10 mouse cellular contexts compared by ENCODE assay signal in genomic region chr1:165192714-165193264, GRCm38 (mm10). TPM values are rescaled to one million over a fixed set of nuclear protein-coding genes. Genes with fewer than 3 reads are reported as not detected.
DNase-seq lines count a peak whose midpoint lies in the region; ATAC-seq and TF ChIP-seq lines count a peak whose summit lies in the region.
"Had no signal": no experiment of that assay in that cellular context is flagged by ENCODE, and none has a peak within 500 bp of the region (broad histone marks: within the 10 kb centered on the region; RNA-seq: fewer than 3 reads in every experiment).

No protein-coding gene starts in this region.

- H3K9me3 ChIP-seq in forebrain, embryonic 11.5 days (ENCODE audit: control insufficient read depth, low read length), result no peaks in the 10 kb centered on the region
- no peaks in the 10 kb centered on the region for H3K9me3 ChIP-seq in forebrain, embryonic 16.5 days (ENCODE audit: control insufficient read depth, low read length)
- no peaks in the 10 kb centered on the region for H3K9me3 ChIP-seq in lung, embryonic 14.5 days (ENCODE audit: low read depth, low read length)
- H3K9me3 ChIP-seq in hindbrain, embryonic 14.5 days (ENCODE audit: control insufficient read depth, low read length), result no peaks in the 10 kb centered on the region

- H3K9ac ChIP-seq in forebrain, embryonic 11.5 days (ENCODE audit: low read length), result no peak overlapping the region
- no peak overlapping the region for H3K9ac ChIP-seq in forebrain, embryonic 16.5 days (replicated peaks; ENCODE audit: low read depth, low read length)
- H3K9ac ChIP-seq in lung, embryonic 14.5 days, result peak overlapping the region; percentile 71; the same call in 1 of the 2 replicates
- H3K9ac ChIP-seq in hindbrain, embryonic 14.5 days, result no peak overlapping the region

- no peak for ATAC-seq in forebrain, embryonic 11.5 days (replicated peaks; ENCODE audit: low FRiP score)
- ATAC-seq in forebrain, embryonic 16.5 days, result no peak
- no peak for ATAC-seq in lung, embryonic 14.5 days (ENCODE audit: insufficient read depth)
- no peak for ATAC-seq in hindbrain, embryonic 14.5 days (ENCODE audit: low FRiP score)
- 0 out of 2 replicates have a peak, but pooled peaks have one; percentile 11 for ATAC-seq in megakaryocyte-erythroid progenitor cell, adult 5-6 weeks (replicated peaks; ENCODE audit: low FRiP score, low TSS enrichment, poor library complexity, severe bottlenecking)

- TF ChIP-seq CTCF in lung, embryonic 14.5 days (IDR thresholded peaks at IDR 0.05; ENCODE audit: low read depth), result no peak

- no peaks in the 10 kb centered on the region for H3K4me1 ChIP-seq in forebrain, embryonic 11.5 days (replicated peaks; ENCODE audit: control insufficient read depth, insufficient read depth, low read length)
- H3K4me1 ChIP-seq in forebrain, embryonic 16.5 days (replicated peaks; ENCODE audit: control insufficient read depth, insufficient read depth, low read length), result peaks cover 9% of the 10 kb centered on the region
- H3K4me1 ChIP-seq in lung, embryonic 14.5 days (ENCODE audit: insufficient read depth), result peaks cover 10% of the 10 kb centered on the region
- peaks cover 4% of the 10 kb centered on the region; the same call in 1 of the 2 replicates for H3K4me1 ChIP-seq in hindbrain, embryonic 14.5 days (replicated peaks; ENCODE audit: control insufficient read depth, insufficient read depth, low read length)

- WGBS in forebrain, embryonic 11.5 days, result 77% methylated on average over 10 of the region's 10 CpGs
- WGBS in forebrain, embryonic 16.5 days, result 81% methylated on average over 10 of the region's 10 CpGs
- 35% methylated on average over 10 of the region's 10 CpGs for WGBS in lung, embryonic 14.5 days
- 87% methylated on average over 10 of the region's 10 CpGs for WGBS in hindbrain, embryonic 14.5 days

- H3K27ac ChIP-seq in forebrain, embryonic 11.5 days (ENCODE audit: low read depth, low read length), result no peak overlapping the region
- no peak overlapping the region for H3K27ac ChIP-seq in forebrain, embryonic 16.5 days (ENCODE audit: low read length)
- no peak overlapping the region for H3K27ac ChIP-seq in lung, embryonic 14.5 days (ENCODE audit: low read depth)
- no peak overlapping the region for H3K27ac ChIP-seq in hindbrain, embryonic 14.5 days

- DNase-seq in forebrain, embryonic 11.5 days (ENCODE audit: low spot score), result peak; percentile 38
- no peak for DNase-seq in lung, embryonic 14.5 days
- DNase-seq in lung, postnatal 14 days, result no peak
- no peak for DNase-seq in hindbrain, embryonic 14.5 days (ENCODE audit: low spot score)
- no peak for DNase-seq in ovary, adult 18-20 months (ENCODE audit: low spot score)
- DNase-seq in spleen, postnatal 4 days (ENCODE audit: low spot score in 2 of 2), result no peak
- DNase-seq: right cerebral cortex, postnatal 25 days had no signal

- H3K36me3 ChIP-seq in forebrain, embryonic 11.5 days (ENCODE audit: control insufficient read depth, insufficient read depth, low read length), result no peaks in the 10 kb centered on the region
- H3K36me3 ChIP-seq in forebrain, embryonic 16.5 days (ENCODE audit: control insufficient read depth, insufficient read depth), result no peaks in the 10 kb centered on the region
- H3K36me3 ChIP-seq in lung, embryonic 14.5 days (ENCODE audit: insufficient read depth), result no peaks in the 10 kb centered on the region
- H3K36me3 ChIP-seq in hindbrain, embryonic 14.5 days (replicated peaks; ENCODE audit: control insufficient read depth, insufficient read depth), result no peaks in the 10 kb centered on the region

- H3K27me3 ChIP-seq in forebrain, embryonic 11.5 days (ENCODE audit: control insufficient read depth, insufficient read depth, low read length), result no peaks in the 10 kb centered on the region
- H3K27me3 ChIP-seq in forebrain, embryonic 16.5 days (replicated peaks; ENCODE audit: control insufficient read depth, insufficient read depth, low read length), result no peaks in the 10 kb centered on the region
- no peaks in the 10 kb centered on the region for H3K27me3 ChIP-seq in lung, embryonic 14.5 days (ENCODE audit: insufficient read depth, low read length)
- peaks cover 29% of the 10 kb centered on the region for H3K27me3 ChIP-seq in hindbrain, embryonic 14.5 days (ENCODE audit: control insufficient read depth, insufficient read depth, low read length)

- no peak overlapping the region; the same call in 1 of the 2 replicates for H3K4me2 ChIP-seq in forebrain, embryonic 11.5 days (ENCODE audit: low read depth, low read length, severe bottlenecking)
- H3K4me2 ChIP-seq in forebrain, embryonic 16.5 days (ENCODE audit: low read length), result no peak overlapping the region
- peak overlapping the region; percentile 90 for H3K4me2 ChIP-seq in lung, embryonic 14.5 days
- peak overlapping the region; percentile 86 for H3K4me2 ChIP-seq in hindbrain, embryonic 14.5 days (replicated peaks)

- no peak overlapping the region for H3K4me3 ChIP-seq in forebrain, embryonic 11.5 days (ENCODE audit: low read depth, low read length)
- no peak overlapping the region for H3K4me3 ChIP-seq in forebrain, embryonic 16.5 days (replicated peaks; ENCODE audit: low read length)
- peak overlapping the region; percentile 67; the same call in 1 of the 2 replicates for H3K4me3 ChIP-seq in lung, embryonic 14.5 days (ENCODE audit: low read depth, low read length)
- H3K4me3 ChIP-seq in hindbrain, embryonic 14.5 days (replicated peaks; ENCODE audit: low read length), result 0 out of 2 replicates have a peak overlapping the region, but pooled peaks have one; percentile 67

RNA-seq across cellular contexts. Expression of gene Sft2d2, which starts 1.4 kb away (rescaled TPM):
- polyA plus RNA-seq in forebrain, embryonic 11.5 days (2014; fragmentation: Nextera tagmentation; extraction: Ambion mirVana), result 13.2 and 14.0 TPM in 2 replicates
- 4.8 and 6.0 TPM in 2 replicates for polyA plus RNA-seq in forebrain, embryonic 16.5 days (2015; fragmentation: Nextera tagmentation; extraction: Ambion mirVana)
- 19.3 and 20.1 TPM in 2 replicates for polyA plus RNA-seq in lung, embryonic 14.5 days (2014; fragmentation: Nextera tagmentation; extraction: Ambion mirVana)
- 8.0 and 9.3 TPM in 2 replicates for polyA plus RNA-seq in hindbrain, embryonic 14.5 days (2014; fragmentation: Nextera tagmentation; extraction: Ambion mirVana)
- total RNA-seq in megakaryocyte-erythroid progenitor cell, adult 5-6 weeks (2014; fragmentation: Nextera tagmentation), result 9.0 and 14.5 TPM in 2 replicates
- 16.0 and 17.7 TPM in 2 replicates for total RNA-seq in megakaryocyte-erythroid progenitor cell, adult 5-6 weeks (2017)

RNA-seq across cellular contexts. Expression of gene Tbx19, which starts 32.2 kb away (rescaled TPM):
- polyA plus RNA-seq in forebrain, embryonic 11.5 days (2014; fragmentation: Nextera tagmentation; extraction: Ambion mirVana), result not detected in 2 replicates
- not detected in 2 replicates for polyA plus RNA-seq in forebrain, embryonic 16.5 days (2015; fragmentation: Nextera tagmentation; extraction: Ambion mirVana)
- not detected in 2 replicates for polyA plus RNA-seq in lung, embryonic 14.5 days (2014; fragmentation: Nextera tagmentation; extraction: Ambion mirVana)
- polyA plus RNA-seq in hindbrain, embryonic 14.5 days (2014; fragmentation: Nextera tagmentation; extraction: Ambion mirVana), result not detected in 2 replicates
- not detected in 2 replicates for total RNA-seq in megakaryocyte-erythroid progenitor cell, adult 5-6 weeks (2014; fragmentation: Nextera tagmentation)
- total RNA-seq in megakaryocyte-erythroid progenitor cell, adult 5-6 weeks (2017), result not detected in 2 replicates
- total RNA-seq: left cerebral cortex, postnatal 25 days had no signal

RNA-seq across cellular contexts. Expression of gene Tiprl, which starts 44.0 kb away (rescaled TPM):
- polyA plus RNA-seq in forebrain, embryonic 11.5 days (2014; fragmentation: Nextera tagmentation; extraction: Ambion mirVana), result 104 and 109 TPM in 2 replicates
- polyA plus RNA-seq in forebrain, embryonic 16.5 days (2015; fragmentation: Nextera tagmentation; extraction: Ambion mirVana), result 168 and 170 TPM in 2 replicates
- 88.3 and 90.9 TPM in 2 replicates for polyA plus RNA-seq in lung, embryonic 14.5 days (2014; fragmentation: Nextera tagmentation; extraction: Ambion mirVana)
- 136 and 138 TPM in 2 replicates for polyA plus RNA-seq in hindbrain, embryonic 14.5 days (2014; fragmentation: Nextera tagmentation; extraction: Ambion mirVana)
- 22.3 and 35.0 TPM in 2 replicates for total RNA-seq in megakaryocyte-erythroid progenitor cell, adult 5-6 weeks (2014; fragmentation: Nextera tagmentation)
- total RNA-seq in megakaryocyte-erythroid progenitor cell, adult 5-6 weeks (2017), result 73.2 and 90.1 TPM in 2 replicates

Comparison
In these comparisons a context has a peak if more than half of its experiments do, and no peak if none do; other contexts are left out.
1. H3K4me2 ChIP-seq: peak in lung, embryonic 14.5 days (single experiment) and hindbrain, embryonic 14.5 days (single experiment); none in forebrain, embryonic 11.5 days (single experiment) and forebrain, embryonic 16.5 days (single experiment).
2. H3K4me3 ChIP-seq: peak in lung, embryonic 14.5 days (single experiment) and hindbrain, embryonic 14.5 days (single experiment); none in forebrain, embryonic 11.5 days (single experiment) and forebrain, embryonic 16.5 days (single experiment).